Mouse (Mus musculus) lung, postnatal 0 days (tissue): ENCODE measurements around the gene Tsc22d1. TPM values are rescaled to one million over a fixed set of nuclear protein-coding genes. Genes with fewer than 3 reads are reported as not detected.

ENCODE experiments used
- ATAC-seq: fragments of 200-750 bp; cut with Nextera tagmentation; 2 replicates; pipeline ENCODE4 v1.8.0; 2017; ENCODE audit warnings: moderate library complexity
- DNase-seq: peaks from one replicate; pipeline ENCODE4 v3.0.0-alpha.2; 2016; ENCODE audit warnings: low spot score
- H3K27ac ChIP-seq: fragments of 300-500 bp; sonication (generic); 2 replicates; pipeline ENCODE4 v1.5.1; 2014; ENCODE audit warnings: antibody characterized with exemption, mild to moderate bottlenecking, low read length, mixed read lengths
- H3K27me3 ChIP-seq: fragments of 300-500 bp; sonication (generic); replicated peaks from 2 replicates; pipeline ENCODE4 v1.6.1; 2014; ENCODE audit warnings: low read length, mixed read lengths; ENCODE audit not compliant: insufficient read depth
- H3K36me3 ChIP-seq: fragments of 300-500 bp; sonication (generic); 2 replicates; pipeline ENCODE4 v1.6.1; 2014; ENCODE audit warnings: low read length, mixed read lengths; ENCODE audit not compliant: insufficient read depth
- H3K4me1 ChIP-seq: fragments of 300-500 bp; sonication (generic); 2 replicates; pipeline ENCODE4 v1.6.1; 2014; ENCODE audit warnings: antibody characterized with exemption, low read depth, low read length, mixed read lengths; ENCODE audit not compliant: insufficient read depth
- H3K4me2 ChIP-seq: fragments of 300-500 bp; sonication (generic); replicated peaks from 2 replicates; pipeline ENCODE4 v1.6.1; 2014; ENCODE audit warnings: low read depth, mild to moderate bottlenecking, low read length, moderate library complexity, mixed read lengths
- H3K4me3 ChIP-seq: fragments of 300-500 bp; sonication (generic); 2 replicates; pipeline ENCODE4 v1.5.1; 2014; ENCODE audit warnings: low read depth, low read length
- H3K9ac ChIP-seq: fragments of 300-500 bp; sonication (generic); replicated peaks from 2 replicates; pipeline ENCODE4 v1.6.1; 2014; ENCODE audit warnings: low read depth, mild to moderate bottlenecking
- H3K9me3 ChIP-seq: fragments of 300-500 bp; sonication (generic); 2 replicates; pipeline ENCODE4 v1.6.1; 2016; ENCODE audit warnings: low read length, mixed read lengths
- CTCF ChIP-seq: IDR thresholded peaks from 2 replicates; pipeline ENCODE4 v1.5.1; 2016; ENCODE audit warnings: antibody characterized with exemption, mild to moderate bottlenecking
- EP300 ChIP-seq: IDR thresholded peaks from 2 replicates; pipeline ENCODE4 v1.6.1; 2016; ENCODE audit warnings: antibody characterized with exemption, mild to moderate bottlenecking, control low read depth
- WGBS: fragments of 180-500 bp; shearing (Covaris S2); extraction: QIAGEN DNeasy Blood & Tissue Kit; methylation state at CpG from one replicate; pipeline ENCODE4 v1.1.7; 2014; 5-methylcytosine and 5-hydroxymethylcytosine counted together
- polyA plus RNA-seq: library from polyadenylated mRNA; unstranded; fragments of >200 nt; fragmentation: Nextera tagmentation; extraction: Ambion mirVana; gene quantifications from 2 replicates; pipeline ENCODE4 v1.2.1, GENCODE M21; 2015

The Tsc22d1 gene
- polyA plus RNA-seq, 1 experiment from 2014 or later: 635 TPM

DNA sequence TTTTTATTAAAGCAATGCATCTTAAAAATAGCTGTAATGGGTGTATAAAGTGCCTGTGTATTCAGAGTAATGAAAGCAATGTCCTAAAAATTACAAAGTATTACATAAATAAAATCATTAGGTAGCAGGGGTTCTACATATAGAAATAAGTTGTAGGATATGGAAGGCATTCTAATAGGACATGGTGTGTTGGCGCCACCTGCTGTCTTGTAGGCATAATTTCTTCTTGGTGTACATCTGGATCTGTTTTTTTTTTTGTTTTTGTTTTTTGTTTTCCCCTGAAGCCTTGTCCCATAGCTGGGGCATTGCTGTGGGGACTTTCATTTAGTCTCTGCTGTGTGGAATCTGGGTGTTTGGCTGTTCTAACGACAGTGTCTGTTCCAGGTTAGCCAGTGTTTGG, 58.6 kb downstream of the Tsc22d1 start:
- no peak for TF ChIP-seq EP300
- peak; percentile 87 for TF ChIP-seq CTCF
- WGBS: 13% methylated on average over 2 of the region's 2 CpGs

DNA sequence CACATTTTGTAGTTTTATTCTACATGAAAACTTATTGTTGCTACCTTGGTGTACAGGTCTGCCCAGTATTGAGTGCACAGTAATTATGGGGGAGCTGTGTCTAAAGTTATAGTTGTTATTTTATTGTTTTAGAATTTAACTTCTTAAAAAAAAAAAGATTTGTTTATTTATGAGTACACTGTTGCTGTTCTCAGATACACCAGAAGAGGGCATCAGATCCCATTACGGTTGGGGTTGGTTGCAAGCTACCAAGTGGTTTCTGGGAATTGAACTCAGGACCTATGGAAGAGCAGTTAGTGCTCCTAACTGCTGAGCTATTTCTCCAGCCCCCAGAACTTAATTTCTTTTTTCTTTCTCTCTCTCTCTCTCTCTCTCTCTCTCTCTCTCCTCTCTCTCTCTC, 59.4 kb downstream of the Tsc22d1 start:
- no peak overlapping the region for H3K27ac ChIP-seq
- H3K4me2 ChIP-seq: no peak overlapping the region
- no peaks in the 10 kb centered on the region for H3K36me3 ChIP-seq
- no peak overlapping the region for H3K9ac ChIP-seq
- H3K27me3 ChIP-seq: no peaks in the 10 kb centered on the region
- no peak overlapping the region for H3K4me3 ChIP-seq
- no peak for DNase-seq
- TF ChIP-seq EP300 (no peak), CTCF (peak; percentile 60)
- no peak for ATAC-seq
- 52% methylated on average over 1 of the region's 1 CpGs for WGBS
- H3K9me3 ChIP-seq: no peaks in the 10 kb centered on the region
- 0 out of 2 replicates have a peak, but pooled peaks cover 2% of the 10 kb centered on the region for H3K4me1 ChIP-seq

More for the DNA sequence above, 58.6 kb downstream of the Tsc22d1 start:
- no peaks in the 10 kb centered on the region for H3K36me3 ChIP-seq
- no peaks in the 10 kb centered on the region for H3K9me3 ChIP-seq
- H3K4me2 ChIP-seq: no peak overlapping the region
- H3K27me3 ChIP-seq: no peaks in the 10 kb centered on the region
- no peak overlapping the region; the same call in 1 of the 2 replicates for H3K9ac ChIP-seq
- no peak overlapping the region for H3K27ac ChIP-seq
- peak; percentile 87 for DNase-seq
- no peaks in the 10 kb centered on the region for H3K4me1 ChIP-seq
- H3K4me3 ChIP-seq: no peak overlapping the region
- no peak for ATAC-seq

DNA sequence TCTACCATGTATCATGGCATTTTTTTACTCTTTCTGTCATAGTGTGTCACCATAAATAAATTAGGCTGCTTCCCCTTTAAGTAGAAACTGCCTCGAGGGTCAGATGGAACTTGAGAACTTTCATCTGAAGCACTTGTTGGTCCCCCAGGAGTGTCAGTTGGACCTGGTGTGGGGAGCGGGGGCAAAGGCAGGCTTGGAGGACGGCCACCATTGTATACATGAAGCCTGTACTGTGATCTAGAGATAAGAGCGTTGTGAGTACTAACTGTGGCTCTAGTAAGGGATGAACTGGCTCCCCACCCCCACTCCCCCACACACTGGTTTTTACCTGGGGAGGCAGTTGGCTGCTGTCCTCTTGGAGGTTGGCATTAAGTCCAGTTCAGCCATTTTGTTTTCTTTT, 62.0 kb downstream of the Tsc22d1 start:
- Histone ChIP-seq H3K36me3 (no peaks in the 10 kb centered on the region), H3K9me3 (no peaks in the 10 kb centered on the region), H3K4me2 (no peak overlapping the region), H3K27ac (no peak overlapping the region), H3K4me1 (0 out of 2 replicates have a peak, but pooled peaks cover 3% of the 10 kb centered on the region), H3K27me3 (no peaks in the 10 kb centered on the region), H3K9ac (no peak overlapping the region), H3K4me3 (no peak overlapping the region)
- DNase-seq: no peak
- 19% methylated on average over 4 of the region's 4 CpGs for WGBS
- ATAC-seq: no peak
- TF ChIP-seq CTCF (no peak), EP300 (no peak)

DNA sequence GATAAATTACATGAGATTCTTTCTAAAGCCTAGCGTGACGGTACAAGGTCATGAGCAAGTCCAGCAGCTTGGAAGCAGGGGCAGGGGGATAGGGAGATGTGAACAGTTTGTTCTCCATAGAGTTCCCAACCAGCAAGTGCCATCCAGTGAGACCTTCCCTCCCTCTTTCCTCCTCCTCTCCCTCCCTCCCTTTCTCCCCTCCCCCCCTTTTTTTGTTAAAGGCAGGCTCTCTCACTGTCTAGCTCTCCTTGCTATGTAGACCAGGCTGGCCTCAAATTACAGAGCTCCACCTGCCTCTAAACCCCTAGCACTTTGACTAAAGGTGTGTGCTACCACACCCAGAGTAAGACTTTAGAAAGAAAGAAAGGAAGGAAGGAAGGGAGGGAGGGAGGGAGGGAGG, 63.3 kb downstream of the Tsc22d1 start:
- 0 out of 2 replicates have a peak, but pooled peaks have one; percentile 12 for ATAC-seq
- 39% methylated on average over 2 of the region's 2 CpGs for WGBS
- no peaks in the 10 kb centered on the region for H3K36me3 ChIP-seq
- H3K4me3 ChIP-seq: no peak overlapping the region
- 0 out of 2 replicates have a peak, but pooled peaks cover 3% of the 10 kb centered on the region for H3K4me1 ChIP-seq
- no peaks in the 10 kb centered on the region for H3K27me3 ChIP-seq
- H3K9me3 ChIP-seq: no peaks in the 10 kb centered on the region
- no peak overlapping the region for H3K27ac ChIP-seq
- no peak for TF ChIP-seq CTCF
- TF ChIP-seq EP300: no peak
- no peak for DNase-seq
- H3K4me2 ChIP-seq: no peak overlapping the region
- H3K9ac ChIP-seq: no peak overlapping the region

DNA sequence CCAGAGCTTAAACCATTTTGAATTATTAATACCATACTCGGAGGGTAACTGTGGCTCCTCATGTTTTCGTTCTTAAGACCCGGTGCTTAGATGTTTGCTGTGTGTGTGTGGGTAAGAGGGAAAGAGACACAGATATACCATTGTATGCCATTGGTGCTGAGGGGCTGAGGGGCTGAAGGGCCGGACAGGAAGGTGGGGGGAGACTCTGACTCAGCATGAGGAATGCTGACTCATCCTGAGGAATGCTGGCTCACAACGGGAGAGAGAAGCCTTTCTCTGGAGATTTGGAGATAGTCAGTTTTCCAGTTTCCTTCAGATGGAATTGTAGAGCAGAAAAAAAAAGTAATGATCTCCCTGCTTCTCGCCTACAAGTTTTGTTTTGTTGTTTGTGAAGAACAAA, 63.9 kb downstream of the Tsc22d1 start:
- no peak overlapping the region for H3K4me2 ChIP-seq
- H3K27ac ChIP-seq: no peak overlapping the region
- TF ChIP-seq EP300: no peak
- TF ChIP-seq CTCF: no peak
- H3K9ac ChIP-seq: no peak overlapping the region
- no peaks in the 10 kb centered on the region for H3K27me3 ChIP-seq
- 0 out of 2 replicates have a peak, but pooled peaks cover 3% of the 10 kb centered on the region for H3K4me1 ChIP-seq
- no peaks in the 10 kb centered on the region for H3K9me3 ChIP-seq
- H3K36me3 ChIP-seq: no peaks in the 10 kb centered on the region
- 32% methylated on average over 6 of the region's 6 CpGs for WGBS
- ATAC-seq (no peak), DNase-seq (peak; percentile 63)
- no peak overlapping the region for H3K4me3 ChIP-seq

DNA sequence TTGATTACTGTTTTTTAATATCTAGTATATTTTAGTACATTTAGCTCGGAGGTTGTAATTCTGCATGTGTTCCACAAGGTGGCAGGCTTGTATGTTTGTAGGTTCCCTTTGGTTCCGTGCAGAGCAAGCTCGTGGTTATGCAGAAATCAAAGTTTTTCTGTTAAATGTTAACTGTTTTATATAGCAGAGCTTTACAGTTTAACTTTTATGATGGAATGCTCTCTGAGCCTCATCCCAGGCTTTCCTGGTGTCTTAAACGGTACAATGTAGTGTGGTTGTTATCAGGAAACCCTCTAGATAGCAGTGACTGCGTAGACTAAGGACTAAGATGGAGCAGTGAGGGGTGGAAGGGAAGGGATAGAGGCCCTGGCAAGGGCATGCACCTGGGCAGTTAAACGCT, 65.1 kb downstream of the Tsc22d1 start:
- no peaks in the 10 kb centered on the region for H3K9me3 ChIP-seq
- no peak overlapping the region for H3K4me2 ChIP-seq
- no peaks in the 10 kb centered on the region for H3K27me3 ChIP-seq
- no peak overlapping the region for H3K4me3 ChIP-seq
- WGBS: 22% methylated on average over 6 of the region's 6 CpGs
- peak; percentile 38; the same call in 1 of the 2 replicates for ATAC-seq
- H3K36me3 ChIP-seq: no peaks in the 10 kb centered on the region
- no peak overlapping the region for H3K27ac ChIP-seq
- H3K9ac ChIP-seq: no peak overlapping the region
- 0 out of 2 replicates have a peak, but pooled peaks cover 3% of the 10 kb centered on the region for H3K4me1 ChIP-seq
- TF ChIP-seq CTCF (peak; percentile 84), EP300 (no peak)
- peak; percentile 78 for DNase-seq

DNA sequence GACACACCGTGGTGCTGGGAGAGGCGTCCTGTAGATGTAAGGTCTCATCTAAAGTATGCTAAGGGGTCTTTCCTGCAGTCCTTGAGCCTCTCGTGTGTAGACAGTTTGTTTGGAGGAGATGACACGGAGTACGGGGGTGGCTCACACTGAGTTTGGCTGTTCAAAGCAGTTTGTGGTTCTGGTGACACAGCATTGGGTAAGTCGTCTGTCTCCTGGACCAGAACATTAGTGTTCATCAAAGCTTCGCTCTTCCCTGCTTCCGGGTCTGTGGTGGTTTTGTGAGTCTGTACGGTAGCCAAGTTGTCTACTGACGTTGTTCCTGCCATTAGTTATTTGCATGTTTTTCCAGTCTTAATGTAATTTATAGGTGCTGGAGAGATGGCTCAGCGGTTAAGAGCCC, 65.7 kb downstream of the Tsc22d1 start:
- no peak overlapping the region for H3K9ac ChIP-seq
- H3K9me3 ChIP-seq: no peaks in the 10 kb centered on the region
- H3K4me2 ChIP-seq: no peak overlapping the region
- no peak for DNase-seq
- WGBS: 79% methylated on average over 11 of the region's 11 CpGs
- 0 out of 2 replicates have a peak, but pooled peaks cover 3% of the 10 kb centered on the region for H3K4me1 ChIP-seq
- H3K27me3 ChIP-seq: no peaks in the 10 kb centered on the region
- TF ChIP-seq CTCF (no peak), EP300 (no peak)
- no peak overlapping the region for H3K4me3 ChIP-seq
- peak; percentile 12; the same call in 1 of the 2 replicates for ATAC-seq
- H3K36me3 ChIP-seq: no peaks in the 10 kb centered on the region
- H3K27ac ChIP-seq: no peak overlapping the region
